Mouse (Mus musculus) adrenal gland, postnatal 36 days (tissue): ENCODE data around the gene Als2cr12. TPM values are rescaled to one million over a fixed set of nuclear protein-coding genes. Genes with fewer than 3 reads are reported as not detected.
"Not testable (repeated sequence)": the region's sequence is repeated elsewhere in the genome, so short reads cannot be mapped to it uniquely, and the experiment has no call there.

Experiments
- DNase-seq, 2 experiments: peaks; one replicate each; pipeline ENCODE4 v3.0.0; 2021; ENCODE audit warnings: mixed read lengths in 1 of 2
- long read RNA-seq, 2 experiments: library from polyadenylated mRNA; stranded (forward); transcript quantifications; one replicate each; pipeline ENCODE4 v2.0.0; 2021; ENCODE audit warnings: borderline sequencing depth in 2 of 2
- total RNA-seq, 2 experiments: library from RNA; stranded (reverse); gene quantifications; 2 replicates each; pipeline ENCODE4 v1.2.3; 2021

The Als2cr12 gene
- total RNA-seq, result 1 to 10 TPM in 1 of 2 experiments, under 1 TPM in 1; 0.86 to 3.0 TPM
- long read RNA-seq, experiment 1, partial matches to known transcripts, result 0 of 1 reads
- long read RNA-seq, experiment 1, other reads (novel, unspliced or antisense), result 1 of 1 reads
- long read RNA-seq, experiment 2, partial matches to known transcripts, result 0 of 1 reads
- long read RNA-seq, experiment 2, other reads (novel, unspliced or antisense), result 1 of 1 reads

DNA sequence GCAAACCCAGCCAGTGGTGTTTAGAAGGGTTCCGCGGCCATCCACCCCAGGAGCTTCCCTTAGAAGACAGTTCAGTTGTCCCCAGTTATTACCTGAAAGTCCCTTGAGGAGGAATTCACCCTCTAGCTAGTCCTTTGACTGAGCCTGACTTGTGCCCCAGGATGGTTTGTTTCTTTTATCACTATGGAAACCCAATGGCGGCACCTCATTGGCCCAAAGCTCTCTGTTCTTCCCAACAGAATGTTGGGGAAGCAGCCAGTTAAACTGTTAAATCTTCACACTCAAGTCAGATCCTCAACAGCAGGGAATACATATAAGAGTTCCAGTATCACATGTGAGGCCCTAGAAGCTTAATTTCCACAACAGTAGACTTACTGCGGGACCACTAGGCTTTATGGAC, at the start of gene Als2cr12:
Gene Als2cr12, minus strand, starts transcription at position 180 of the 400 bp plus-strand sequence.
- not testable (repeated sequence) for DNase-seq

DNA sequence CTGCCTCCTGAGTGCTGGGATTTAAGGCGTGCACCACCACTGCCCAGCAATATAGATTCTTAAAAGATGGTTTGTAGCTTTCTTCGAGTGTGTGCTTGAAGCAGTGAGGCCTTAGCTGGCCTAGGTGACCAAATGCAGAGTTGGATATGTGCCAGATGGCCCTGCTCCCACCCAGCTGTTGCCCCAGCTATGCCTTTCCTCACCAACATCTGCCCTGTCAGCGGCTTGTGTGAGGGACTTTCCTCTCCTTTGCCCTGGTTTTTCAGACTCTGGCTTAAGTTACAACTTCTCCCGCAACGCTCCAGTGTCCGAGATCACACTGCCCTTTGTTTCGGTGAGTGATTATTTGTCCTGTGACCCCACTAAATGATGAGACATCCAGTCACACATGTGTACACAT, 48.9 kb upstream of the Als2cr12 start:
- DNase-seq, result peak in 1 of 2 experiments; percentile 58

DNA sequence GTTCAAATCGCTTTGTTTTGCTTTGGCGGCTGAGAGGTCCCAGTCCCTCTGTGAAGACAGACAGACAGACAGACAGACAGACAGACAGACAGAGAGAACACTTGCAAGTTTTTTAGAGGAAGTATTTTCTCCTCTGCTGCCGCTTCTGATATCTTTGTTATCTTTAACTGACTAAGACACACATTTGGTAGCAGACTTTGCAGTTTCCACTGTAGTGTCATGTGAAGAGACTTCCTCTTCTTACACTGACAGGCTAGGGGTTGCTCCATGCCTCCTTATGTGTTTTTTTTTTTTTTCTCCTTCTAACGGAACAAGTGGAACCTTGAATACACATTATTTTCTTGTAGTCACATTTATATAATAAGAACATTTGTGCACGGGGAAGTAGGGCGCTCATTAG, 47.5 kb upstream of the Als2cr12 start:
- no peak for DNase-seq

DNA sequence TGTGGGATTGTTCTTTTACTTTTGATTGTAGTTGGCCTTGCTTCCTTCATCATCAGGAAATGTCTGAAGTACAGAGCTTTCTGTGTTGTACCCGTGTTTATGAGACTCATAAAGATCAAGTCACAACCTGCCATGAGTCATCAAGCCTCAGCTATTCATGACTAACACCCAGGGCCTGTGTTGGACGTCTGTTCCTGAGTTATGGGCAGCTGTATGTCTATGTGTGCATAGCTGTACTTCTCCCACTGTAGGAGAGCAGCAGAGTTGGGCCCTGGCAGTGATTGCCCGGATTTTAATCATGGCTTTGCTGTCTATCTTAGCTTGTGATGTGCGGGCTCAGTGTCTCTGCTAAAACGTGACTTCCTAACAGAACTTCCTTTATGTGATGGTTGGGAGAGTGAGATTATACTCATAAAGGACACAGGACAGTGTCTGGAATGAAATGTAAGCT, 46.8 kb upstream of the Als2cr12 start:
- peak; percentile 35 to 48 for DNase-seq

DNA sequence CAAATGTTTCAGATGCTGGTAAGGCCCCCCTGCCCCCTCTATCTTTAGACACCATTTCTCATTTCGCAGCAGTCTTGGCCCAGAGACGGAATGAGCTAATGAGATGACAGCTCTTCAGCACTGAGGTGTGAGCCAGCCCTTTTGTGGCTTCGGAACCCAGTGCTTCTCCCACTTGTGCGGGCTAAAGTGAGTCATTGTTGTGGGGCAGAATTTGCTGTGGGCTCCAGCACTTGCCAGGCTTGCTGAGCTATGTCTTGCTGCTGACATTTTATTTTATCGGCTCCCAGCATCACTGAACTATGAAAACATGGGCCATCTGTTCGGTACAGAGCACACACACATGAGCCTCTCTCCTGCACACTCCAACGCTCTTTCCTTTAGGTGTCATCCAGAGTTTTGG, 43.7 kb upstream of the Als2cr12 start:
- no peak for DNase-seq

DNA sequence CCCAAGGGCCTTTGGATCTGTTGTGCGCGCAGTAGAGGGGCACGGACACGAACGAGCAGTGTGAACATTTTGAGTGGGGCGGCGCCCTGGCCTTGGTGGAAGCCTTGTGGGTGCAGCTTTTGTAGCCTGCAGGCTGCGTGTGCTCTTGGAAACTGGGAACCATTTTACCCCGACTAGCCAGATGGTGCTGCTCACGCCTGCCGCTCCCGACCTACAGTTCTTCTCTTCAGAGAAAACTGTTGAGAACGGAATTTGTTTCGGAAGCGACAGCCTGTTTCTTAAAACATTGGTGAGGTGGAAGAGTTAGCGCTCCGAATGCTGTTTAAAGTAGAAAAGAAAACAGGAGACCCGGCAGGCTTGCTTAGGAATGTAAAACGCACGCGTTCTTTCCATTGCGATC, 41.2 kb upstream of the Als2cr12 start:
- no peak for DNase-seq

DNA sequence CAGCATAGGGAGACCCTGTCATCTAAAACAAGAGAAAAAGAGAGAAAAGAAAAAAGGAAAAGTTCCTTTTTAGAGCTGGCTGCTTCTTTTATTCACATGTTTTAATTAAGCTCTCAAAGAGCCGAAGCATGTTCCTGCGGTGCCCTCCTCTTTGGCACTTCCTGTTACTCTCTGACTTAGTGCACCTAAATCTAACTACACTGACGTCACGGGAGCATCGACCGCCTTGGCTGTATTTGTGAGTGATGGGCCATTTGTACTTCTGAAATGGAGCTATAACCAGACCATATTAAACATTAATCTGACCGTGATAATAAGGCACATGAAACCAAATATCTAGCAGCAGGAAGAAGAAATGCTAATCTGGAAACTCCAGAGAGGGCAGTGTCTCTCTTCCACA, 40.2 kb upstream of the Als2cr12 start:
- DNase-seq, result no peak

DNA sequence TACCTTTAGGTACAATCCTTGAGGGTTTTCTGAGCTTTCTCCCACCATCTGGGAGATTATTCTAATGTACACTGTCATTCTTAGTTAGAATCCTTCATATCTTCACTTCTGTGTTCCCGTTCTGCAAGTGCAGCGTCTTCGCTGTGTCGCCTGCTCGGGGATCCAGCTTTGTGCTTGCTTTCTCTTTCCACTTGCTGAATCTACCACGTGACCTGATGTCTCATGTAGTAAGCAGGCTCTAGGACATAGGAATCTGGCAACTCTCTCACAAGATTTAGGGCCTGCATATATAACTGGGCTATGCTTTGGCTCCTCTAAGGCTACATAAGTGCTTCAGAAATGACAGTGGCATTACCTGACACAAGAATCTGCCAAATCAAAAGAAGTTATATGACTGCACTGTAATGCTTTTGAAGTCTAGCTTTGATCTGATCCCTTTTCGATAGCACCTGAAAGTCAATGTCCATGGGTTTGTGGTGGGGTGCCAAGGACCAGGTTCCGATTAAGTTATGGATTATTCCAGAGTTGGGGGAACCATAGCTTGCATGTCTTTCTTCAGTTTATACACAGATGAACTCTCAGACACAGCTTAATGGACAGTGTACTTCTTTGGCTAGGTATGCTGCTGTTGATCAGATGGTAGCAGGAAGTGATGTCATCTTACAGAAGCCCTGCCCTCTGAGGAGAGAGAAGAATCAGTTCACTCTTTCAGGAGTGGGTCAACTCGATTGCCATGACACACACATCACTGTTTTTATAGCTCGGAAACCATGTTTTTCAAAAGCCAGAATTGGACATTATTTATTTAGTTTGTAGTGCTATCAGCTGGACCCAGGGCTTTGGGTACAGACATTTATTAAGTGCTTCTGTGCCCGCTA, 38.5 kb upstream of the Als2cr12 start:
- DNase-seq, result no peak

DNA sequence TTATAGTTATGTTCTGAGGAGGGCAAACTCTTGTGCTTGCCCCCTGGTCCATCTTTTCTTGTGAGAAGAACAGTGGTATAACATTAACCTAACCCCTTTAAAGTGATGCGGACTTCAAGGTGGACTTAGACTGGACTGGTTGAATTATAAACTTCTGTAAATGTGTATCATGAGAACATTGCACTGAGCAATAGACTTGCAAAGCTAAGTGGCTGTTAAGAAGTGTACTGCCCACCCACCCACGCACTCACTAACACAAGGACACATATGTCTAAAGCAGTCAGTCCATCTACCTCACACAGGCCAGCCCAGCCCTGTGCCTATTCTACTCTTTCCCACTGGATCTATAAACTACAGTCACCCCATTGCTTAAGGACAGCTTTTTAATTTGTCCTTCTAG, 37.8 kb upstream of the Als2cr12 start:
- DNase-seq, result no peak

DNA sequence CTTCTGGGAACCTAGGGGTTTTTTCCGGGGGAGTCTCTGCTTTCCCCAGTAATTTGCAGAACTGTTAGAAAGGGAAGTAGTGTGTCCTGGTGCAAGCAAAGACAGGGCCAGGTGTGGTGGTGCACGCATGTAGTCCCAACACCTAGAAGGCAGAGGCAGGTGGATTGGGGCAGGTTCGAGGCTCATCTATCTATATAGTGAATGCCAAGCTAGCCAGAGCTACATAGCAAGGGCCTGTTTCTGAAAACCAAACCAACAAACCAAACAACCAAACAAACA, 32.7 kb upstream of the Als2cr12 start:
- no peak for DNase-seq

DNA sequence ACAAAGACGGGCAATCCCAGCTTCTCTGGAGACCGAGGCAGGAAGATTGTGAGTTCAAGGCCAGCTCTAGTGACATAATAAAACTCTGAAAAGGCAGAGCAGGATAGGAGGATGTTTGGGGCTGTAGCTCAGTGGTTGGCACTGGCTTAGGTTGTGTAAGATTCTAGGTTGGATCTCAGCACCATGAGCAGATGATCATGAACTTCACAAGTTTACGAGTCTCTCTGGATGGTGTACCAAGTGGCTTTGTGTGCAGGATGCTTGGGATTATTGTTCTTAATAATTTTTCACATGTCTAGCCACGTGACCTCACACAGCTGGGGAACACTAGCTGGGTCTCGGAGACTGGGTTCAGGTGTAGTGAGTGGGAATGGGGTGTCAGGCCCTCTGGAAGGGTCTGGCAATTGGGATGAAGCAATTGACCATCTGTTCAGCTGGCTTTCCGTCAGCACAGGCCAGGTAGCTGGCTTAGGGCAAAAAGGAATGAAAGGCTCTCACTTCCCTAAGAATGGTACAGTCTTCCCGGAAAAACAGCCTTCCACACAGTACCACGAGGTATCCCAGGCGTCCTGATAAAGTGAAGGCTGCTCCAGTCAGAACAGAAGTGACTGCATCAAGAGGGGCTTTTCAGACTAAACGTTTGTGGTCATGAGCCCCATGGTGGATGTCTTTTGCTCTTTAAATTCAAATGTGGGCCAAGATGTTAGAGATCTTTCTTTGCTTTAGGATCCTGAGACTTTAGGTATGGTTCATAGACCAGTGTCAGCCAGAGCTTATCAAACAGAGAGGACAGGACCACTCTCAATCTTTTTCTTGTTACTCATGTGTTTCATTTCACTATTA, 32.2 kb upstream of the Als2cr12 start:
- DNase-seq, result no peak

DNA sequence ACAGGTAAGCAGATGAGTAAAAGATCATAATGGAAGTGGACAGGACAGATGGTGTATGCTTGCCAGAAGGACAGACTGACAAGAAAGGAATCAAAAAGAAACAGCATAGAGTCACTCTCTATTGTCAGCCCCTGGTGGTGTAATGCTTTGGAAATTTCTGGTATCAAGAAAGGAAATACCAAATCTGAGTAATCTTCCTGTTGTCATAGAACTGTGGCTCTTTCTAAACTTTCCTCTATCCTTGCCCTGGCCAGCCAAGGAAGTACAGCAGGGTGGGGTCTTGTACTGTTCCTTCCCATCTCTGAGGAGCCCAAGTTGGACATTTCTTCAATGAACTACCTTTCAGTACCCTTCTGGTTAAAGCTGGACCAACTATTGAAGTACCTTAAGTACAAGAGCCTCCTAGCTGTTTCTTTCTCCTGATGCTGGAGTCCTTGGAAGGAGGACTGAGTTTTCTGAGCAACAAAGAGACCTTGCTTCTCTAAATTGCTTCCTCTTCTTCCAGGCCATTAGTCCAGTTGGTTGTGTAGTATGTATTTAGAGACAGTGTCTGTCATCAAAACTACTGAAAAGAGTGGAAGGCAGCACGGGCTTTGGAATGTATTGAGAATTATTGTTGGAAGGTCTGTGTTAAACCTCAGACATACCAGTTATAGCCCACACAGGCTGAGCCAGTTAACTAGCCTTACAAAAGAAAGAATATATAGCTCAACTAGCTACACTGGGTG, 31.4 kb upstream of the Als2cr12 start:
- DNase-seq, result no peak

DNA sequence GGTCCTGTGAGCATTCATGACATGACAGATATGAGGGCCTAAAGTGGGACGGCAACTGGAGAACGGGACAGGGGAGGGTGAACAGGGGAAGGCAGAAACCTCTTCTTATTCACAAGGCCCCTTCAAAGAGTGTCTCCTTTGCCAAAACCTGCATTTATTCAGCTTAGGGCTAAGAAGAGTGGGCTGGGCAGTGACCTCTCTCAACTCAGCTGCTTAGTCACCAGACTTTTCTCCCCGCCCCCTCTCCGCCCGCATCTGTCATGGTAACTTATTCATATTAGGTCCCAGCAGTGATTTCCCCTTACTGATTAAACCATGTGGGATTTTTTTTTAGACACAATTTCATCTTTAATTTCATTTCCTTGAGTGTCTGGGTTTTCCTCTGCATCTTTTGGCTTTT, 30.0 kb upstream of the Als2cr12 start:
- peak; percentile 81 to 86 for DNase-seq

DNA sequence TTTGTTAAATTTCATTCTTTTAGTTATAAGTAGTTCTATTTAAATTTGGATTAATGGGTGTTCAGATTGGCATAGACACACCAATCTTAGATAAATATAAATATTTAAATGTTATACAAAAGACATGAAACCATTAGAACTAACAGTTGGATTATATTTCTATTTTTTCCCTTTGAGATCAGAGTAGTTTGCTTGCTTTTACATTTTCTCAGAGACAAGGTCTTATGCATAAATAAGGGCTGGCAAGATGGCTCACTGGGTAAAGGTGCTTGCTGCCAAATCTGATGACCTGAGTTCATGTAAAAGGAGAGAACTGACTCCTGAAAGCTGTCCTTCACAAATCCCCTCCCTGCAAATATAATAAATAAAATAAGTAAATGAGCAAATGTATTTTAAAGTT, 29.3 kb upstream of the Als2cr12 start:
- no peak for DNase-seq

DNA sequence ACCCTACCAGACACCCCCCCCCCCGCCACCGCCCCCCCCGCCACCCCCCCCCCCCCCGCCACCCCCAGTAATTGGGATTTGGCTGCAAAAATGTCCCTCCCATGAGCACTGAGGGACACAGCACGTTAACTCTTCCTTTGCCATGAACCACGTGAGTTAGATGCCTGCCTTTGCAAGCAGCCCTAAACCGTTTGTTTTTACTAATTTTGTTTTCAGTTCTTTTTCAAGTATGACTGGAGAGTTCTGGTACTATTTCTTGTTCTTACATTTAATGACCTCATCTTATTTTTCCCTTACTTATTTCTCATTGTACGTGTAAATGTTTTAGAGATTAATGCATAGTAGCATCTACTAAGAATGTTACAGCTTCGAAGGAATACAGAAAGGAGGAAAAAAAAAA, 28.7 kb upstream of the Als2cr12 start:
- no peak for DNase-seq

DNA sequence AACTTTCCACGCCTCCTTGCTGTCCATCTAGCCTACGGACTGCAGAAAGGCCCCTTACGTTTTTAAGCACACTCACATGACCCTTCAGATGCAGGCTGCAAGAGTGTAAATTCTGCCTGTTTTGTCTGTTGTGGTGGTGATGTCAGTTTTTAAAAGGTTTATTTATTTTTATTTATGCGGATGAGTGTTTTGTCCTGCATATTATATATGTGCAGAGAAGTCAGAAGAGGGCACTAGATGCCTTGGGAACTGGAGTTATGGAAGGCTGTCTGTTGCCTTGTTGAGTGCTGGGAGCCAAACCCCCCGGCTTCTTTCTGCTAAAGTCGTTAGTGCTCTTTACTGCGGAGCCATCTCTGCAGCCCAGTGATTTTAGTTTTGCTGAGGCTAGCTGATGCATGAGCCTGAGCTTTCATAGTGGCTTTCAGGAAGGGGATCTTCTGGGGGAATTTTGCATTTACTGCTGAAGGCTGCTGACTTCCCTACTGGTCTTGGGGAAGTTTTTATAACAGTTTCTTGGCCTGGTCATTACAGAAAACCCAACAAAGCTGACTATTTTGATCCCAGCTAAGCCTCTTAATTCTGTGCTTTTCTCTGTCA, 28.1 kb upstream of the Als2cr12 start:
- no peak for DNase-seq

DNA sequence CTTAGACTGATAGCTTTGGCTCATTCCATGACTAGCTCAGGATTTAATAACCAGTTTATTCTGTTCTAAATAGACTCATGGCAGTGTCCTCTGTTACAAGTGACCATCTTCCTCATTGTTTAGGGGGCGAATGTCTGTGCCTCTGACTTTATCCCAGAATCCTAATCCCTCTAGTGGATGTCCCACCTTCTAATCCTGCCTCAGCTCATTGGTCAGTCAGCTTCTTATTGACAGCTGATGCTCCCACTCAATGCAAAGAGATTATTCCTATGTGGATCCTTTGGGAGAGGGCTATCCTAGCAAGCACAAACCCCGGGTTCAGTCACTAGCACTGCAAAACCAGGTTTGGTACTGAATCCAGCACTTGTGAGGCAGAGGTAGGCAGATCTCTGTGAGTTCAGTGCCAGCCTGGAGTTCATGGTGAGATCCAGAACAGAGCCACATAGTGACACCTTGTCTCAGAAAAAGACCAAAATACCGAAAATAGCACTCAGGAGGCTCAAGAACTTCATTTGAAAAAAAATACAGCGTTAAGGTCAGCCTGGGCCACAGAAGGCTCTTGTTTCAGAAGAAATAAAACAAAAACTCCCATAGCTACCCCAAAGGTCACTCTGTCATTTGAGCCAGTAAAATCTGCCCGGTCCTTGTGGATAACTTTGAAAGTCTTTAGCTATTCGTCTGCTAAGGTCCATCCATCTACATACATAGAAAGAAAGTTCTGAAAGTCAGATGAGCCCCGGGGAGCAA, 27.4 kb upstream of the Als2cr12 start:
- DNase-seq, result no peak

DNA sequence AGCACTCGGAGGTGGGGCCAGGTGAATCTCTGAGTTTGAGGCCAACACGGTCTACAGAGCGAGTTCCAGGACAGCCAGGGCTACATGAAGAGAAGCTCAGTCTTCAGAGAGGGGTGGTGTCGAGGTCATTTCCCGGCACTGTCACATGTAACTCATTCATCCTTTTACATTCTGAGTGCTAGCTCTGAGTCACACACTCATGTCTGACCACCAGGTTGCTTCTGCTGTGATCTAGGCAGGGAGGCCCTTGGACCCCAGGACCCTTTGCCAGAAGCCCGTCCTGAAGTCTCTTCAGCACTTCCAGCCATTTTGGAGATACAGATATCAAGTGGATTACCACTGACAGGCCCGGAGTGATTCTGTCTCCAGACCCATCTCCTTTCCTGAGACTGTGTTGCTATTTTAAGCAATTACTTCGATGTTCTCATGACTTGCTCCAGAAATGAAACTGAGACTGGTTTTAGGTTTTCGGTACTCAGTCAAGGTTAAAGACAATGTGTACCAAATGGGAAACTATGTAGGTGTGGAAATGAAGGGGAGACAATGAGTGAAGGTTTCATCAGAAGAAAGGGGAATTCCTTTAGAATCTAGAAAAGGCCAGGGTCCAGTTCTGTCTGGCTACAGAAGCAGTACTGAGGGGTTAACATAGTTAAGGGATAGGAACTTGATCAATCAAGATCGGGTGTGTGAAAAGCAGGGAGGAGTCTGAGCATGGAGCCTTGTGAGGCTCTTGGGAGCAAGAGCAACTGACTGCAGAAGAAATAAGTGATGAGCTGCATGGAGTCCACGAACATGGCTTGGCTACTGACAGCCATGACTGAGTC, 26.5 kb upstream of the Als2cr12 start:
- DNase-seq, result no peak

DNA sequence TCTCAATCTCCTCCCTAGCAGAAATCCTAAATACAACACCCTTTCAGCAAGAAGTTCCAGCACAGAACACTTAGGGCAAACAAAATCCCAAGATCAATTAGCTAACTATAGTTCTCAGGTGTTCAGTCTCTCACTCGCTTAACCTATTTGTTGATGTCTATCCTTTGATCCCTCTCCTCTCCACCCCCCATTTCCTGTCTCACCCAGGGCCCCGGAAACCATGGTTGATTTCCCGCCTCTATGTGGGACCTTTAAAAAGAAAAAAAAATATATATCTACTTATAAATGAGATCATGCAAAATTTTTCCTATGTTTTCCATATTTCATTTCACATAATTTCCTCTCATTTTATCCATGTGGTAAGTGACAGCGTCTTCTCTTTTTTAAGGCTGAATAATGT, 25.2 kb upstream of the Als2cr12 start:
- no peak for DNase-seq

DNA sequence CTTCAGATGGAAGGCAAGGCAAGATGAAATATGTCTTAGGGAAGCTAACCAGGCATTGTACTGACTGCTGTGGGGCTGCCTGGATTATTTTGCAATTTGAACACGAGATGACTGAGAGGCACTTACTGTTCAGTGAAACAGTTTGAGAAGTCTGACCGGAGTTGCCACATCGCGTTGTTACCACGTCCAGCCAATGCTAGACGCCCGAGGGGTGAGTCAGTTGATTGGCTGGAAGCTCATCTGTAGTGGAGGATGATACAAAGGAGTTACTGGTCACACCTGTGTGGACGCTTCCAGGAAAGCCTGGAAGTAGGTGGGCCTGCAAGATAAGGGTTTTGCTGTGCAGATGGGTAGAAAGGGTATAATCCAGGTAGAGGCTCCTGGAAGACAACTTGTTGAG, 24.3 kb upstream of the Als2cr12 start:
- peak; percentile 46 to 61 for DNase-seq
